Mouse (Mus musculus): ENCODE data around the gene Tnpo2.

- TF ChIP-seq CTCF (IDR thresholded peaks at IDR 0.05; ENCODE audit: low read depth) (no peak), EP300 (IDR thresholded peaks at IDR 0.05; ENCODE audit: low read depth) (no peak)
Observed at GRCm38 (mm10) chr8:85084633-85085032, 47.9 kb downstream of the Tnpo2 start.

All from liver, postnatal 0 days (tissue).